Mouse (Mus musculus): ENCODE measurements at regions not wholly inside any gene's neighbourhood (a gene's known extent, or its start where the extent isn't known, plus 50 kb on each side); places are given as distances from the start of the nearest gene placed in this dataset.

- TF ChIP-seq EP300 (optimal IDR thresholded peaks at IDR 0.05) (no peak), CTCF (IDR thresholded peaks at IDR 0.05; ENCODE audit: low read depth) (no peak)
These were observed 175.7 kb upstream of the Klf4 start for GRCm38 (mm10) chr4:55707916-55708315.

Data from stomach, postnatal 0 days (tissue).